Mouse (Mus musculus): ENCODE data around the gene Eif4a3.

- TF ChIP-seq TAL1 (IDR thresholded peaks at IDR 0.05; ENCODE audit: low read length) (no peak), GATA1 (IDR thresholded peaks at IDR 0.05; ENCODE audit: low read length) (no peak)
Measured at GRCm38 (mm10) chr11:119264413-119264812, 35.5 kb downstream of the Eif4a3 start.
